Mouse (Mus musculus) limb, embryonic 14.5 days (tissue): ENCODE measurements around the gene Memo1. TPM values are rescaled to one million over a fixed set of nuclear protein-coding genes. Genes with fewer than 3 reads are reported as not detected.

ENCODE experiments used
- ATAC-seq: fragments of 200-750 bp; cut with Nextera tagmentation; 2 replicates; pipeline ENCODE4 v1.8.0; 2017; ENCODE audit warnings: low read depth, moderate number of reproducible peaks, moderate TSS enrichment; ENCODE audit not compliant: low FRiP score
- DNase-seq: peaks from one replicate; pipeline ENCODE4 v3.0.0-alpha.2; 2015; ENCODE audit warnings: low spot score
- H3K27ac ChIP-seq: fragments of 300-500 bp; sonication (generic); replicated peaks from 2 replicates; pipeline ENCODE4 v1.5.1; 2014; ENCODE audit warnings: low read depth, mild to moderate bottlenecking, low read length, moderate library complexity, mixed read lengths
- H3K27me3 ChIP-seq: fragments of 300-500 bp; sonication (generic); 2 replicates; pipeline ENCODE4 v1.6.1; 2014; ENCODE audit warnings: low read length, mixed read lengths; ENCODE audit not compliant: control insufficient read depth, insufficient read depth
- H3K36me3 ChIP-seq: fragments of 300-500 bp; sonication (generic); 2 replicates; pipeline ENCODE4 v1.6.1; 2014; ENCODE audit warnings: mild to moderate bottlenecking, low read length, moderate library complexity, mixed read lengths; ENCODE audit not compliant: control insufficient read depth, insufficient read depth
- H3K4me1 ChIP-seq: fragments of 300-500 bp; sonication (generic); 2 replicates; pipeline ENCODE4 v1.6.1; 2014; ENCODE audit warnings: antibody characterized with exemption, low read length, mixed read lengths; ENCODE audit not compliant: control insufficient read depth, insufficient read depth
- H3K4me2 ChIP-seq: fragments of 300-500 bp; sonication (generic); replicated peaks from 2 replicates; pipeline ENCODE4 v1.6.1; 2014; ENCODE audit warnings: low read depth, mild to moderate bottlenecking, low read length, moderate library complexity; ENCODE audit not compliant: severe bottlenecking
- H3K4me3 ChIP-seq: fragments of 300-500 bp; sonication (generic); replicated peaks from 2 replicates; pipeline ENCODE4 v1.5.1; 2014; ENCODE audit warnings: low read length
- H3K9ac ChIP-seq: fragments of 300-500 bp; sonication (generic); 2 replicates; pipeline ENCODE4 v1.6.1; 2014; ENCODE audit warnings: mild to moderate bottlenecking, low read depth, low read length, moderate library complexity; ENCODE audit not compliant: severe bottlenecking
- H3K9me3 ChIP-seq: fragments of 300-500 bp; sonication (generic); 2 replicates; pipeline ENCODE4 v1.6.1; 2016; ENCODE audit warnings: low read length; ENCODE audit not compliant: control insufficient read depth
- POLR2A ChIP-seq: fragments of 200-500 bp; IDR thresholded peaks from 2 replicates; pipeline ENCODE4 v1.8.0; 2012; ENCODE audit warnings: inconsistent platforms, mild to moderate bottlenecking, moderate library complexity, borderline replicate concordance; ENCODE audit not compliant: insufficient read depth, insufficient read length; ENCODE audit errors: extremely low read depth
- WGBS: fragments of 180-500 bp; shearing (Covaris S2); extraction: QIAGEN DNeasy Blood & Tissue Kit; methylation state at CpG from one replicate; pipeline ENCODE4 v1.1.7; 2014; 5-methylcytosine and 5-hydroxymethylcytosine counted together
- polyA plus RNA-seq, 2 experiments: library from polyadenylated mRNA; depleted of rRNA in 1 of 2; stranded (reverse) in 1 of 2; unstranded in 1 of 2; fragments of >200 nt; fragmentation: Nextera tagmentation in 1 of 2; extraction: Ambion mirVana in 1 of 2; gene quantifications; 2 replicates each; pipeline versions ENCODE4 v1.2.1 to v1.2.3; 2012 to 2014

Memo1 gene
- polyA plus RNA-seq, 2 experiments: 75.0 to 98.9 TPM

DNA sequence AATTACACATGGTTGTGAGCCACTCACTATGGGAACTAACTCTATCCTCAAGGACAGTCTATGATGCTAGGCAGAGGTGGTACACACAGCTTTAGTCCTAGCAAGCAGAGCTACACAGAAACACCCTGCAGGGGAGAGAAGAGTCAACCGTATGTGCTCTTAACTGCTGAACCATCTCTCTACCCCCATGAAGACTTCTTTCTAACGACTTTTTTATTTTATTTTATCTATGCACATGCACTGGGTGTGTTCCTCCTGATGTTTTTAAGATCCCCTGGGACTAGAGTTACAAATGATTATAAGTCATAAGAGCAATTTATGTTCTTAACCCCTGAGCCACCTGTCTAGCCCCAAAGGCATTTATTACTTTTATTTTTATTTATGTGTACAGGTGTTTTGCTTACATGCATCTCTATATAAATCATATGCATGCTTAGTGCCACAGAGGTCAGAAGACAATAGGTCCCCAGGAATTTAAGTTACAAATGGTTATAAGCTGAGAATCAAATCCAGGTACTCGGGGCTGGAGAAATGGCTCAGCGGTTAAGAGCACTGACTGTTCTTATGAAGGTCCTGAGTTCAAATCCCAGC lies 9.1 kb downstream of the Memo1 start:
- ATAC-seq (no peak), DNase-seq (no peak)
- no peak overlapping the region for H3K4me3 ChIP-seq
- H3K27me3 ChIP-seq: no peaks in the 10 kb centered on the region
- no peak overlapping the region for H3K9ac ChIP-seq
- no peak overlapping the region for H3K27ac ChIP-seq
- TF ChIP-seq POLR2A: no peak
- WGBS: 71% methylated on average over 4 of the region's 4 CpGs
- H3K36me3 ChIP-seq: 0 out of 2 replicates have a peak, but pooled peaks cover 3% of the 10 kb centered on the region
- no peaks in the 10 kb centered on the region for H3K9me3 ChIP-seq
- peaks cover 6% of the 10 kb centered on the region for H3K4me1 ChIP-seq
- H3K4me2 ChIP-seq: no peak overlapping the region

DNA sequence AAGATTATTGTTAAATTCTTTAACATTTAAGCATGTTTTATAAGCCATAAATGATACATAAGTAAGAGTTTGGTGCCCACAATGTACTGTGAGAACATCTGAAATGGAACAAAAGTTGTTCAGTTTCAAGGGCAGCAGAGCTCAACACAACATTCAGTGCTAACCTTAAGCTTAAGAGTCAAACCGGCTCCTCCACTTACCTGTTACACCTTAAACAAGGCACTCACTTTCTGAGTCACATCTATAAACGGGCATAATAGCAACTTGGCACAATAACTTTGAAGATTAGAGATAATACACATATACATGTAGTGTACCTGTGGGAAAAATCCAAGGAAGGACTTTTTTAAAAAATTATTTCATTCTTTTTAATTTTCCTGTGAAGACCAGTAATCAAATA lies 9.6 kb downstream of the Memo1 start:
- Histone ChIP-seq H3K36me3 (0 out of 2 replicates have a peak, but pooled peaks cover 3% of the 10 kb centered on the region), H3K9ac (no peak overlapping the region), H3K4me2 (no peak overlapping the region), H3K4me1 (peaks cover under 1% of the 10 kb centered on the region), H3K4me3 (no peak overlapping the region), H3K27me3 (no peaks in the 10 kb centered on the region), H3K27ac (no peak overlapping the region), H3K9me3 (no peaks in the 10 kb centered on the region)
- no peak for DNase-seq
- ATAC-seq: no peak
- TF ChIP-seq POLR2A: no peak
- WGBS: 78% methylated on average over 2 of the region's 2 CpGs

GRCm38 (mm10) chr17:74284397-74285115 lies 10.8 kb downstream of the Memo1 start:
- DNase-seq: no peak
- WGBS: 72% methylated on average over 2 of the region's 2 CpGs
- H3K36me3 ChIP-seq: 0 out of 2 replicates have a peak, but pooled peaks cover 3% of the 10 kb centered on the region

GRCm38 (mm10) chr17:74282024-74282423 lies 13.3 kb downstream of the Memo1 start:
- DNase-seq: no peak
- TF ChIP-seq POLR2A: no peak
- Histone ChIP-seq H3K27me3 (no peaks in the 10 kb centered on the region), H3K9ac (no peak overlapping the region), H3K27ac (no peak overlapping the region), H3K4me1 (no peaks in the 10 kb centered on the region; the same call in 1 of the 2 replicates), H3K4me3 (no peak overlapping the region), H3K9me3 (no peaks in the 10 kb centered on the region), H3K36me3 (no peaks in the 10 kb centered on the region), H3K4me2 (no peak overlapping the region)
- 88% methylated on average over 3 of the region's 3 CpGs for WGBS
- no peak for ATAC-seq

More at GRCm38 (mm10) chr17:74284397-74285115, 10.8 kb downstream of the Memo1 start:
- no peak overlapping the region for H3K4me3 ChIP-seq
- TF ChIP-seq POLR2A: no peak
- no peaks in the 10 kb centered on the region for H3K9me3 ChIP-seq
- H3K27me3 ChIP-seq: no peaks in the 10 kb centered on the region
- no peak overlapping the region for H3K9ac ChIP-seq
- ATAC-seq: no peak
- no peak overlapping the region for H3K4me2 ChIP-seq
- H3K27ac ChIP-seq: no peak overlapping the region
- H3K4me1 ChIP-seq: no peaks in the 10 kb centered on the region

DNA sequence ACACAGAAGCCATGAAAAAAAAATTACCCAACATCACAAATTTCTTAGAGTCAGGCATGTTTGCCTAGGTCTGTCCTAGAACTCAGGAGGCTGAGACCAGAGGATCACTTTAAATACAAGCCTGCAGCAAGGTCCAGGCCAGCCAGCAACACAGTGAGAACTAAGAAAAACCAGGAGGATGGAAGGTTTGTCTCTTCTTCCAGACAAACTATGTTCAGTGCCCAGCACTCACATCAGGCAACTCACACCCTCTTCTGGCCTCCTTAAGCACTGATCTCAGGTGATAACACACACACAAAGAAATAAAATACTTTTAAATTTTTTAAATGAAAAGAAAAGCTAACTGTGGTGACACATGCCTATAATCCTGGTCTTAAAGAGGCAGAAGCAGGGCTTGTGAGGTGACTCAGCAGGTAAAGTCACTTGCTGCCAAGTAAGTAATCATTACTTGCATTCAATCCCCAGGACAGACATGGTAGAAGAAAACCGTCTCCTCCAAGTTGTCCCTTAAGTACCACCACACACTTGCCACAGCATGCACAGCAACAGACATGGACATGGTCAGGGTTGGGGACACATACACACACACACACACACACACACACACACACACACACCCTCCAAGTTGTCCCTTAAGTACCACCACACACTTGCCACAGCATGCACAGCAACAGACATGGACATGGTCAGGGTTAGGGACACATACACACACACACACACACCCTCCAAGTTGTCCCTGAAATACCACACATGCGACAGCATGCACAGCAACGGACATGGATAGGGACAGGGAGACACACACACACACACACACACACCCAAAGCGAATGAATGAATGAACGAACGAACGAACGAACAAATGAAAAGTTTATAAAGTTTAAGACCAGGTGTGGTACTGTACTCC lies 16.1 kb downstream of the Memo1 start:
- no peaks in the 10 kb centered on the region for H3K27me3 ChIP-seq
- H3K4me1 ChIP-seq: no peaks in the 10 kb centered on the region; the same call in 1 of the 2 replicates
- DNase-seq: no peak
- no peak overlapping the region for H3K9ac ChIP-seq
- ATAC-seq: no peak
- no peak overlapping the region for H3K27ac ChIP-seq
- no peak for TF ChIP-seq POLR2A
- no peaks in the 10 kb centered on the region for H3K36me3 ChIP-seq
- WGBS: 94% methylated on average over 8 of the region's 8 CpGs
- no peak overlapping the region for H3K4me3 ChIP-seq
- no peaks in the 10 kb centered on the region for H3K9me3 ChIP-seq
- no peak overlapping the region for H3K4me2 ChIP-seq
